Comparison of ENCODE assay signal across 24 mouse cellular contexts in genomic region chr6:23678172-23678571, GRCm38 (mm10). TPM values are rescaled to one million over a fixed set of nuclear protein-coding genes. Genes with fewer than 3 reads are reported as not detected.
"Had no signal": no experiment of that assay in that cellular context is flagged by ENCODE, and none has a peak within 500 bp of the region (broad histone marks: within the 10 kb centered on the region; RNA-seq: fewer than 3 reads in every experiment).

No protein-coding gene starts in this region.

- ATAC-seq: hindbrain, embryonic 16.5 days; hindbrain, postnatal 0 days; inflammation-experienced regulatory T-cells, adult 6 months; intestine, embryonic 15.5 days; intestine, embryonic 16.5 days; intestine, postnatal 0 days had no signal

- DNase-seq: heart, postnatal 10 days; heart, postnatal 14 days; heart, postnatal 36 days; heart, postnatal 4 days; kidney, adult 11 months; kidney, adult 18-20 months; kidney, adult 2 months; kidney, adult 8-10 months; kidney, adult 9 months; kidney, postnatal 10 days; kidney, postnatal 14 days; kidney, postnatal 25 days; kidney, postnatal 36 days; kidney, postnatal 4 days; layer of hippocampus, adult 9-11 months; layer of hippocampus, postnatal 36 days had no signal

RNA-seq across cellular contexts. Expression of gene Rnf148, which starts 23.2 kb away (rescaled TPM):
- total RNA-seq: heart, postnatal 10 days; heart, postnatal 14 days; heart, postnatal 25 days; heart, postnatal 36 days; heart, postnatal 4 days; hematopoietic stem cell, adult 5-6 weeks had no signal

RNA-seq across cellular contexts. Expression of gene Rnf133, which starts 28.1 kb away (rescaled TPM):
- total RNA-seq: heart, postnatal 10 days; heart, postnatal 14 days; heart, postnatal 25 days; heart, postnatal 36 days; hematopoietic stem cell, adult 5-6 weeks had no signal
